Mouse (Mus musculus) ES-Bruce4 (cell line): Measurements from ENCODE around the gene Gpr18. TPM values are rescaled to one million over a fixed set of nuclear protein-coding genes. Genes with fewer than 3 reads are reported as not detected.

Experiments
- H3K27ac ChIP-seq: 2 replicates; pipeline ENCODE4 v1.5.1; 2012; ENCODE audit warnings: low read length, inconsistent platforms; ENCODE audit not compliant: insufficient read depth
- H3K27me3 ChIP-seq: 2 replicates; pipeline ENCODE4 v1.6.1; 2012; ENCODE audit warnings: mild to moderate bottlenecking, low read length, inconsistent platforms; ENCODE audit not compliant: control insufficient read depth, poor library complexity, insufficient read depth, severe bottlenecking
- H3K36me3 ChIP-seq: 2 replicates; pipeline ENCODE4 v1.6.1; 2012; ENCODE audit warnings: inconsistent platforms, mild to moderate bottlenecking, low read length, moderate library complexity; ENCODE audit not compliant: control insufficient read depth, poor library complexity, insufficient read depth, severe bottlenecking
- H3K4me1 ChIP-seq: one replicate; pipeline ENCODE4 v1.8.1; 2011; ENCODE audit warnings: low read length; ENCODE audit not compliant: control insufficient read depth, insufficient read depth
- H3K4me3 ChIP-seq: 2 replicates; pipeline ENCODE4 v1.5.1; 2011; ENCODE audit warnings: low read depth, mild to moderate bottlenecking, low read length
- H3K9ac ChIP-seq: 2 replicates; pipeline ENCODE4 v1.6.1; 2012; ENCODE audit warnings: low read depth, mild to moderate bottlenecking, inconsistent platforms; ENCODE audit not compliant: poor library complexity, severe bottlenecking
- H3K9me3 ChIP-seq: replicated peaks from 2 replicates; pipeline ENCODE4 v1.6.1; 2012; ENCODE audit warnings: mild to moderate bottlenecking, low read length, inconsistent platforms; ENCODE audit not compliant: control insufficient read depth, poor library complexity, insufficient read depth, severe bottlenecking
- CTCF ChIP-seq: IDR thresholded peaks from one replicate; pipeline ENCODE4 v1.8.1; 2011; ENCODE audit warnings: low read depth, low read length
- EP300 ChIP-seq: IDR thresholded peaks from 2 replicates; pipeline ENCODE4 v1.6.1; 2011; ENCODE audit warnings: low read depth, low read length; ENCODE audit not compliant: insufficient read depth
- POLR2A ChIP-seq: IDR thresholded peaks from one replicate; pipeline ENCODE4 v1.8.1; 2011; ENCODE audit warnings: low read length; ENCODE audit not compliant: insufficient read depth
- polyA plus RNA-seq: library from polyadenylated mRNA; stranded (reverse); fragments of >200 nt; gene quantifications from 2 replicates; pipeline ENCODE4 v1.2.4, GENCODE M21; 2011; ENCODE audit warnings: low read depth; ENCODE audit not compliant: missing spikeins, insufficient read depth, insufficient read length

The Gpr18 gene
- polyA plus RNA-seq, 1 experiment, result not detected

GRCm38 (mm10) chr14:121936856-121937255 lies 21.3 kb upstream of the Gpr18 start:
- Histone ChIP-seq H3K9ac (no peak overlapping the region), H3K36me3 (no peaks in the 10 kb centered on the region), H3K4me1 (no peaks in the 10 kb centered on the region), H3K9me3 (peaks cover 4% of the 10 kb centered on the region; the same call in 1 of the 2 replicates), H3K27me3 (no peaks in the 10 kb centered on the region), H3K4me3 (no peak overlapping the region), H3K27ac (no peak overlapping the region)
- no peak for TF ChIP-seq CTCF
- no peak for TF ChIP-seq POLR2A
- no peak for TF ChIP-seq EP300

GRCm38 (mm10) chr14:121936356-121936755 lies 20.8 kb upstream of the Gpr18 start:
- Histone ChIP-seq H3K27me3 (no peaks in the 10 kb centered on the region), H3K36me3 (no peaks in the 10 kb centered on the region), H3K9me3 (peaks cover 4% of the 10 kb centered on the region; the same call in 1 of the 2 replicates), H3K27ac (no peak overlapping the region), H3K4me1 (peaks cover 3% of the 10 kb centered on the region), H3K9ac (no peak overlapping the region), H3K4me3 (no peak overlapping the region)
- TF ChIP-seq CTCF (no peak), EP300 (no peak), POLR2A (no peak)

GRCm38 (mm10) chr14:121934597-121934946 lies 19.0 kb upstream of the Gpr18 start:
- no peak overlapping the region for H3K27ac ChIP-seq
- no peak overlapping the region for H3K9ac ChIP-seq
- peaks cover 4% of the 10 kb centered on the region; the same call in 1 of the 2 replicates for H3K9me3 ChIP-seq
- H3K4me1 ChIP-seq, result peaks cover 3% of the 10 kb centered on the region
- H3K27me3 ChIP-seq, result no peaks in the 10 kb centered on the region
- H3K36me3 ChIP-seq, result no peaks in the 10 kb centered on the region
- TF ChIP-seq POLR2A (no peak), CTCF (no peak)
- no peak overlapping the region for H3K4me3 ChIP-seq

DNA sequence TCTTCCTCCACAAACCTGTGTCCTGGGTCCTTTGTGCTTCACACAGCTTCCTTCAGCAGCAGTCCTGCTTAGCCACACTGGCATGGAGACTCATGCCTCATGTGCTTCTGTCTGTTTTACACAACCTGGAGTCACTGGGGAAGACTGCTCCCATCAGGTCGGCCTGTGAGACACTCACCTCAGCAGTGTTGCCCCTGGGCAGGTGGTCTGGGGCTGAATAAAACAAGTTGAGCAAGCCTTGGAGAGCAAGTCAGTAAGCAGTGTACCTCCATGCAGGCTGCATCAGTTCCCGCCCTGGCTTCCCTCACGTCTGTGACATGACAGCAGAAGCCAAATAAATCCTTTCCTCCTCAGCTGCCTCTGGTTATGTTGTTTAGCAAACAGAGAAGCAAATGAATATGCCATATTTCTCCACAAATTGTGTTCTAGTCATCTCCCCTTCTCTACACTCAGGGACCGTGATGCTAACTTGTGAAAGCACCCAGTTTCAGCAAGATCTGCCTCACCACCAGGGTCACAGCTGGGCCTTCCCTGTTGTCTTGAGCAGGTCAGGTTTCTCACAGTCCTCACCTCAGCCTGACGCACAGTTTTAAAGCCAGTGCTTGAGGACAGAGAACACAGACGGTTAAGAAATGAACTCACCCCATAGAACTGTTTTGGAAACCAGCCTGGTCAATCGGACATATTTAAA lies 18.5 kb upstream of the Gpr18 start:
- no peaks in the 10 kb centered on the region for H3K27me3 ChIP-seq
- peaks cover 4% of the 10 kb centered on the region; the same call in 1 of the 2 replicates for H3K9me3 ChIP-seq
- no peak for TF ChIP-seq CTCF
- TF ChIP-seq POLR2A, result no peak
- no peak for TF ChIP-seq EP300
- no peak overlapping the region for H3K4me3 ChIP-seq
- H3K4me1 ChIP-seq, result peaks cover 3% of the 10 kb centered on the region
- no peak overlapping the region for H3K9ac ChIP-seq
- no peak overlapping the region for H3K27ac ChIP-seq
- H3K36me3 ChIP-seq, result no peaks in the 10 kb centered on the region

GRCm38 (mm10) chr14:121932180-121932579 lies 16.6 kb upstream of the Gpr18 start:
- Histone ChIP-seq H3K4me3 (no peak overlapping the region), H3K9ac (no peak overlapping the region), H3K27me3 (no peaks in the 10 kb centered on the region), H3K9me3 (peaks cover 4% of the 10 kb centered on the region; the same call in 1 of the 2 replicates), H3K4me1 (peaks cover 3% of the 10 kb centered on the region), H3K27ac (no peak overlapping the region), H3K36me3 (no peaks in the 10 kb centered on the region)
- TF ChIP-seq CTCF, result no peak
- no peak for TF ChIP-seq POLR2A
- no peak for TF ChIP-seq EP300

GRCm38 (mm10) chr14:121931594-121931993 lies 16.0 kb upstream of the Gpr18 start:
- Histone ChIP-seq H3K4me3 (no peak overlapping the region), H3K9ac (no peak overlapping the region), H3K27ac (peak overlapping the region; percentile 54), H3K36me3 (no peaks in the 10 kb centered on the region), H3K27me3 (no peaks in the 10 kb centered on the region), H3K9me3 (peaks cover 4% of the 10 kb centered on the region; the same call in 1 of the 2 replicates), H3K4me1 (peaks cover 3% of the 10 kb centered on the region)
- TF ChIP-seq POLR2A, result no peak
- peak; percentile 78 for TF ChIP-seq EP300
